Mouse (Mus musculus): Measurements from ENCODE around the gene Mllt6. TPM values are rescaled to one million over a fixed set of nuclear protein-coding genes. Genes with fewer than 3 reads are reported as not detected.

Mllt6 gene
- polyA plus RNA-seq, 2 experiments from 2014 or later: 13.9 to 15.2 TPM

DNA sequence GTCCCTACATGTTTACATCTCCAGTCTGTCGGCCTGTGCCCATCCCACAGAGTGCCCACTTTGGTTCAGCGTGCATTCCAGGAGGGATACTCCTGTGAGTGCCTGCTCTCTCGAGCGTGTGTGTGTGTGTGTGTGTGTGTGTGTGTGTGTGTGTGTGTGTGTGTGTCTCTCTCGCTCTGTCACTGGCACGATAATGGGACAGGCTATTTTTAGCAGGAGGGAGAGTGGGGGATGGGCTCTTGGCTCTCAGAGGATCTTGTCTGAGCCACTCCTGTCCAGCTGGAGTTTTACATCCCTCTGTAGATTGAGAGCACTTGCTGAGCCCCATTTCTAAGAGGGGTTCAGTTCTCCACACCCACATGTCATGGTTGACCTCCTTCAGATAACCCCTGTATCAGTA is 6.6 kb downstream of the Mllt6 start:
- ATAC-seq: no peak

DNA sequence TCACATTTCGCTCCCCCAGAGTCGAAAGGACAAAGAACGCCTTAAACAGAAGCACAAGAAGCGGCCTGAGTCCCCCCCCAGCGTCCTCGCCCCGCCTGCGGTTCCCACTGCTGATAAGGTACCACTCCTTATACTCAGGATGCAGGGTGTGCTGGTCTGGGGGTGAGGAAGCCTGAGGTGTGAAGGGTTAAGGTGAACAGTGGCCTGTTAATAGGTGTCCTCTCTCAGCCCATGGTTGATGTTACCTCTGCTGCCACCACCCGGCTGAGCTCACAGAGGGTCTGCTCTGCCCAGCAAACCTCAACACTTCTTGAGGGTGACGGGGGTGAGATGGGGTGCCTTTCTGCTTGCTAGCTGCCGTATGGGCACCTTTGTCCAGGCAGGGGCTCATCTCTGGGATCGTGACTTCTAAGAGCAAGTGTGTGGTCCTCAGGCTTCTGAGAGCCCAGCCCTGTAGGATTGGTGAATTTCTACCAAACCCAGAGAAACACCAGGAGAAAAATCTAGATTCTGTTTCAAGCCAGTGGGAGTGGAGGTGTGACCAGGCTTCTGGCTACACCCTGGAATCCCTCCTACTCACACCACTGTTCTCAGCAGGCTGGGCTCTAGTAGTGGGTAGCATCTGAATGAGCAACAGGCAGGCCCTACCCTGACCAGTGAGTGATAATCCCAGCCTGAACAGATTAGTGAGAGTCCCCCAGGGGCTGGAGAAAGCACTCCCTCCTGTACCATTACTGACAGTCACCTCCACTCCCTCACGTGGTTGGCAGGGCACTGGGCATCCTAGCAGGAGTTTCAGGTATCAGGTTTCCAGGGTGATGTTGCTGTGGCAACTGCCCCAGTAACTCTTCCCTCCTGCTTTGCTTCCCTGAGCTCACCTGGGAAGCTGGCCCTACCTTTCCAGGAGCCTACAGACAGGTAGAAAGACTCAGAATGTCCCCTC is 7.3 kb downstream of the Mllt6 start:
- no peak for ATAC-seq

DNA sequence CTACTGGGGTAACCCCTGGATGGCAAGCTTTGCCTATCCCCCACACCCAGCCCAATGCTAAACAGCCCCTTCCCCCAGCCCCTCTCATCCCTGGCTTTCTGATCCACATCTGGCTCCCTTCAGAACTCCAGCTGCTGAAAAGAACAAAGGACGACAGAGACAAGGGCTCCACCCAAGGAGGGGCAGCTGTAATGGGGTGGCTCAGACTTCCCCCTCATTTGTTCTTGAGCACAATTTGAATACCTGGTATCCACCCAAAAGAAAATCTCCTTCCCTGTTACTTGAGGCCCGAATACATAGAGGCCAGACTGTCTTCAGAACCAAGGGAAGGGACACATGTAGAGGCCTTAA is 7.9 kb downstream of the Mllt6 start:
- no peak for ATAC-seq

DNA sequence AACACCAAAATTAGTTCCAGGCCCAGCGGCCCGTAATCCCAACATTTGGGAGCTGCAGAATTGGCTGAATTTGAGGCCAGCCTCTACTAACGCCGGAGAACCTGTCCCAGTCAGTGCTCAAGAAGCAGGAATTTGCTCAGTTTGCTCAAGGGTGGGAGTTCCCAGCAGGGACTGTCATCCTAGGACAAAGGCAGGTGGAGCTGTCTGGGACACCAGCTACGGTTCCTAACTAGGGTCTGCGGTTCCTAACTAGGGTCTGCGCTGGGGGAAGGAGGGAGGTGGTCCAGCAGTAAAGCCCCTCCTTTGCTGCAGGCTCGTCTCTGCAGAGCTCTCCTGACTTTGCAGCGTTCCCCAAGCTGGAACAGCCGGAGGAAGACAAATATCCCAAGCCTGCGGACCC is 9.9 kb downstream of the Mllt6 start:
- no peak for ATAC-seq

DNA sequence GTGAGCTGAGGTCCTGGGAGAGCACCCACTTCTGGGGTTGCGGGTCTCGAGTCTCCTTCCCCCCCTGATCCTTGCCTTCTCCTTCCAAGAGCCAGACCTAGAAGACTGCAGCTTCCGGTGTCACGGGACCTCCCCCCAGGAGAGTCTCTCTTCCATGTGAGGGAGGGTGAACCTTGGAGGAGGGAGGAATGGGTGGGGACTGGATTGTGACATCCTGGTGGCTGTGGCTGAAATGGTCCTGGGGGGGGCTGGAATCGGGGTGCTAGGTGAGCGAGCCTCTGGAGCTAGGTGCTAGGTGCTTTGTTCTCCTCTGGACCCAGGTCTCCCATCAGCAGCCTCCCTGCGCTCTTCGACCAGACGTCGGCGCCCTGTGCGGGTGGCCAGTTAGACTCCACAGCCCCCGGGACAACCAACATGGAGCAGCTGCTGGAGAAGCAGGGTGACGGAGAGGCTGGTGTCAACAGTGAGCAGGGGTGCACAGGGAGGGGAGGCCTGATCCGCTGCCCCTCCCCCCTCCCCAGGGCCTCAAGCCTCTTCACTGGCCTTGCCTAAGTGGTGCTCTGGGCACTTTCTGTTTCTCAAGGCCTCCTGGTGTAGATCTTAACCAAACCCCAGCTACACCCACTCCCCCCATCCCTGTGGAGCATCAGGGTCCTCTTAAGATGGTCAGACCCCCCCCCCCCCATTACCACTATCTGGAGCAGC is 13.0 kb downstream of the Mllt6 start:
- ATAC-seq: no peak

DNA sequence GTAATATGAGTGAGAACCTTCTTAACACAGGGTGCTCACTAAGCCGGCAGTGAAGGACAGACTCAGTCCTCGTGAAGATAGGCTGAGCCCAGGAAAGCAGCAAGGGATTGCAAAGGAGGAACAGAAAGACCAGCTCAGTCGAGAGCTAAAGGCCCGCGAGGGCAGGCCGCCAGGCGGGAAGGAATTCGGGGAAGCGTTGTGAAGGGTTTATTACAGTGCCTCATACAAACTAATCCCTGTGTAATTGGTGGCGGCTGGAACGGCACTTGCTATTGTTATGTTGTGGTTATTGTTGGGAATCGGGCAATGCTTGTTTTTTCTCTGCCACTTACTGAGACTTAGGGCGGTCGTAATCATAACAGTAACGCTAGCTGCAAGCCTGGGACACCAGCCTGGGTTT is 14.2 kb downstream of the Mllt6 start:
- no peak for ATAC-seq

DNA sequence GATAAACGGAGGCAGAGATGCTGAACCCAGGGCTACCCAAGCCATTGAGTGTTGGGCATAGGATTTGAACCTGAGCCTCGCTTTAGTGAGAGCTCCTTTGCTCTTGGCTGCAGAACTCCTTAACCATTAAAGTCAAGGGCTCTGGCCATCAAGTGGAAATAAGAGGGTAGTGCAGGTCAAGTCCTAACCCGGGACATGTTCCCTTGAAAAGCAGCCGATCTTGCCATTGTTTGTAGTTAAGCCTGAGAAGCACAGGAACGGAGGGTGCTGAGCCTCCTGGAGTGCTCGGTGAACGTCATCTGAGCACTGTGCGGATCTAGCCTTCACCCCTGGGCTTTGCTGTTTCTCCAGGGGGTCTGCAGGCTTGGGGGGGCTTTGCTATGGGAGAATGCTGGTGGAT is 14.6 kb downstream of the Mllt6 start:
- no peak for ATAC-seq

DNA sequence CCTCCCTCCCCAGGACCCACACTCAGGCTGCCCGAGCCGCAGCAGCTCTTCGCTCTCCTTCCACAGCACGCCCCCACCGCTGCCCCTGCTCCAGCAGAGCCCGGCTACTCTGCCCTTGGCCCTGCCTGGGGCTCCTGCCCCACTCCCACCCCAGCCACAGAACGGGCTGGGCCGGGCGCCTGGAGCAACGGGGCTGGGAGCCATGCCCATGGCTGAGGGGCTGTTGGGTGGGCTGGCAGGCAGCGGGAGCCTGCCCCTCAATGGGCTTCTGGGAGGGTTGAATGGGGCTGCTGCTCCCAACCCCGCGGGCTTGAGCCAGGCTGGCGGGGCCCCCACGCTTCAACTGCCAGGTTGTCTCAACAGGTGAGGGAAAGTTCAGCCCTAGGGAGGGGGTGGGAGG is 15.1 kb downstream of the Mllt6 start:
- no peak for ATAC-seq

DNA sequence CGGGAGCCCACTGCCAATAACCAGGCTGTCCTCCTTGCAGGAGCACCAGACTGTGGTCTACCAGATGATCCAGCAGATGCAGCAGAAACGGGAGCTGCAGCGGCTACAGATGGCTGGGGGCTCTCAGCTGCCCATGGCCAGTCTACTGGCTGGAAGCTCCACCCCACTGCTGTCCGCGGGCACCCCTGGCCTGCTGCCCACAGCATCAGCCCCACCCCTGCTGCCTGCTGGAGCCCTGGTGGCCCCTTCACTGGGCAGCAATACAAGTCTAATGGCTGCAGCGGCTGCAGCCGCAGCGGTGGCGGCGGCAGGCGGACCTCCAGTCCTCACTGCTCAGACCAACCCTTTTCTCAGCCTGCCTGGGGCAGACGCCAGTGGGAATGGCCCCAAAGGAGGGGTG is 17.2 kb downstream of the Mllt6 start:
- no peak for ATAC-seq

DNA sequence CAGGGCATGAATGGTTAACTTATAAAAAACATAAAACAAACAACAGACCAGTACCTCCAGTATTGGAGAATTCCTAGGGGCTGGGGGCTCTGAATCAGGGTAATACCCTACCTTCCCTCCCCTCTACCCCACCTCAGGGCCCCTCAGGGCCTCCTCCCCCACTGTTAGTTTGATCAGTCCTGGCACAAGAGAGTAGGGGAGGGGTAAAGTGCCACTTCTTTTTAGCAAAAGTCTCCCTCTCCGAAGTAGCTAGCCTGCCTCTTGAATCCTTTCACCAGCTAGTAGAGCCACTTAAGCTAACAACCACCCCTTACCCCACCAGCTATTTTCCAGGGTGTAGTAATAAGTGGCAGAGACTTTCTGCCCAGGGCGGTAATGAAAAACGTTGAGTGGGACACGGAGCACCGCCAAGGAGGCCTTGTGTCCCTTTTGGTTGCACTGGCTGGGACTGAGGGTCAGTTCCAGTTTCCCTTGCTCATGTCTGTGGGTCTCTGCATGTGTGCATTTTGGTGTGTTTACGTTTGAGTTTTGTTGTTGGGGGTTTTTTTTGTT is 19.4 kb downstream of the Mllt6 start:
- no peak for ATAC-seq

DNA sequence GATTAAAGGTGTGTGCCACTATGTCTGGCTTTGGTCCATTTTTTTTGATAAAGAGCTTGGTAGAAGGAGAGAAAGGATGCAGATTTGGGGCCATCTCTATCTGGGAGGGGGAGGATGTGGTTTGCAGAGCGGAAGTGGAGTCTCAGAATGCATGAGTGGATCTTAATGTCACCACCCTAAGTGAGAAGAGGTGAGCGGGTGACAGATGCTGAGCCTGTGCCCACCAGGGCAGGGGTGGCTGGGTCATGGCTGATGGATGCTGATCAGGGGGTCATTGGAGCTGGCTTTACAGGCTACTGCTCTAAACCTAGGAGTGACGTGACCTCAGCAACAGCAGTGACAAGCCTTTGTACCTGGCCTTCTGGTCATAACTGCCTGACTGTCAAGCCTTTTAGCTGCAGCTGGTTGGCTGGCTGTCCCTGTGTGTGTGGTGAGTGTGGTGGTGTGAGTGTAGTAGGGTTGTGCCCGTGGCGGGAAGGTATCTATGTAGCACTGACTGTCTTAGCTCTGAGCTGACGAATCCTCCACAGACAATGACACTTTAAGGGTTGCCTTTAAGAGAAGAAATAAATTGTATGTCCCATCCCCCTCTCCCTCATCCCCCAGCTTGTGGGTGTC is 21.0 kb downstream of the Mllt6 start:
- ATAC-seq: peak; percentile 87

DNA sequence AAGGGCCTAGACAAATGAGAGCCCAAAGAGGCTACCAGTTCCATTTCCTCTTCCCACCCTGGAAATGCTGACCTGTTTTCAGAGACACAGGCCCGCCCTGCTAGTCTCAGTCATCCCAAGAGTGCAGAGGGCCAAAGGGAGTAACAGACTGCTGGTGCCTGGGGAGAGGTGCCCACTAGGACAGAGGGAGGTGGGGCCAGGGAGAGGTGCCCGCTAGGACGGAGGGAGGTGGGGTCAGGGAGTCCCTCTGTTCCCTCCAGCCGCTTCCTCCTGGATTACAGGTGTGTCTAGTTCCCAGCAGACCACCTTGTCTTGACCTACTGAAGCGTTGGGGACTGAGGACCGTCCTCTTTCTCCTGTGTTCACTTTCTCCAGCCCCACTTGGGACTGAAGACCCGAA is 21.6 kb downstream of the Mllt6 start:
- ATAC-seq: no peak

DNA sequence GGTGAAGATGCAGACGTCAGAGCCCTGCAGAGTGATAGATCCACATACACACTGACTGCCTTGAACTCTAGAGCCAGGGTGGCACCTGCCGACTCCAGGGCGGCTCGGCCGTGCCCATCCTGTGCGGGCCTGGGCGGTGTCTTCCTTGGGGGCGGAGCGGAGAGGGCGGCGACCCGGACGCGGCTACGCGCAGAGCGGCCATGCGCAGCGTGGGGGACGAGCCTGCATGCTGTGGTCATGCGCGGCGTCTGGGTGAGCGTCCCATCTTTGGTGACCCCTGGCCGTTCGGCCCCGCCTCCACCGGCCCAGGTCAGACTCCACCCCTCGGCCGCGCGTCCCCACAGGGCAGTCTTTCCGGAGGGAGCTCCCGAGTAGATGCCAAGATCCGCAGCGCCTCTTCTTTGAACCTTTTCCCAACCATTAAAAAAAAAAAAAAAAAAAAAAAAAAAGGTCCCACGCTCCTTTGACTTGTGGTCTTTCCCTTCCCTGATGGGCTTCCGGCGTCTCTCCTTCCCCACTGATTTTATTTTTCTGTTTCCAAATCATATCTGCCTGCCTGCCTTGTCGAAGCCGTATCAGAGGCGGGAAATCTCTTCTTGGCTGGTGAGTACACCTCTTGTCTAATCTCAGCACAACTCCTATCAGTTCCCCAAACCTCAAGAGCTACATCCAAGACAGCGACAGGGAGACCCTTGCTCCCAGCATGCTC is 22.6 kb downstream of the Mllt6 start, which contains the start of gene Cisd3:
TSS of gene Cisd3 (plus strand) at position 214 of the 709 bp plus-strand sequence.
- ATAC-seq: peak; percentile 60

DNA sequence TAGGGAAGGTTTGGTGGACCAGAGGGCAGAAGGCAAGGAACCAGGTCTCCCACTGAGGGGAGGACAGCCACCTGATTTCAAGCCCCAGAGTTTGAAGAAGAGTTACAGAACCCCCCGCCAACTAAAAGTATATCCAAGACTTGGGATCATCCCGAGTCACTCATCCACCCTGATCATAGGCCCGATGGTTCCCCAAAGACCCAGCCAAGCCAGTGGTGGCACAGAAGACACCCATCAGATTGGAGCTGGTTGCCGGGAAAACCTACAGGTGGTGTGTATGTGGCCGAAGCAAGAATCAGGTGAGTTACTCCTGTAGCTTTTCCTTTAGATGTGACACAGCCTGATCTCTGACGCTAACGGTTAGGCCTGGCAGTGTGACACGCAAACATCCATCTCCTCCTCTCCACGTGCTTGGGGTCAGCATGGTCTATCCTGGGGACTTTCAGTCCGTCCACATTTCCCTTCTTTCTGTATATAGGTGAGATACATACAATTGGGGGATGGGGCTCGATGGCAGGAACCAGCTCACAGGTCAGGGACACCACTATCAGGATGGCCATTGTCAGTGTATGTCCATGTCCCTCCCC is 23.2 kb downstream of the Mllt6 start:
- ATAC-seq: no peak

DNA sequence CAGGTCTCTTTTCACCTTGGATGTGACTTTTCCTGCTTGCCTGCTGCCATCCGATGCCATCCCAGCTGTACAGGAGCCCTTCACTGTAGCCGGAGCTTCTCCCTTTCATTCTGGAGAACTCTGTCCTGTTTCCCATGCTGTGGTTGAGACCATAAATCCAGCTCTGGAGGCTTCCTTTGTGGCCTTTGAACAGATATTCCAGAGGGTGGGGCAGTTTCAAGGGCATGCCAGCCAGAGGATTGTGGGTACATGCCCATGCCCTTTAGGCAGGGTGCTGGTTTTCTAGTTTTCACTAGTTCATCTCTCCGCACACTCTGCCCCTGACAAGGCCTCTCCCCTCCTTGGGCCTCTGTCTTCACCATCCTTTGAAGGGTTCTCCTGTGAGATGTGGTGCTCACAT is 23.8 kb downstream of the Mllt6 start:
- no peak for ATAC-seq

DNA sequence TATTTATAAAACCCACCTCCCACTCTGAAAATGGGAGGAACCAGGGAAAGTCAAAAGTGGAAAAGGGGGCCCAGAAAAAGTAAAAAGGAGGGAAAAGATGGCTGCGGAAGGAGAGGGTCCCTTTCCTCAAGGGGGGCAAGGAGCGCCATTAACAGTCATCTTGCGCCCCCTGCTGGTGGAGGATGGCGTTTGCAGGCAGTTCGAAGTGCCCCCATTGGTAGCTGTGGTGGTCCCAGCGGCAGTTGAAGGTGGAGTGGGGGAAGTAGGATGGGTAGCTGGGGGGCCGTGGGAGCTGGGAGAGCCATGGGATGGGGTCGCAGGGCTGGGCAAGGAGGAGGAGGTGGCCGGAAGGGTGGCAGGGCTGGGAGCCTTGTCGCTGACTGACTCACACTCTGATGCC is 26.6 kb downstream of the Mllt6 start:
- no peak for ATAC-seq

DNA sequence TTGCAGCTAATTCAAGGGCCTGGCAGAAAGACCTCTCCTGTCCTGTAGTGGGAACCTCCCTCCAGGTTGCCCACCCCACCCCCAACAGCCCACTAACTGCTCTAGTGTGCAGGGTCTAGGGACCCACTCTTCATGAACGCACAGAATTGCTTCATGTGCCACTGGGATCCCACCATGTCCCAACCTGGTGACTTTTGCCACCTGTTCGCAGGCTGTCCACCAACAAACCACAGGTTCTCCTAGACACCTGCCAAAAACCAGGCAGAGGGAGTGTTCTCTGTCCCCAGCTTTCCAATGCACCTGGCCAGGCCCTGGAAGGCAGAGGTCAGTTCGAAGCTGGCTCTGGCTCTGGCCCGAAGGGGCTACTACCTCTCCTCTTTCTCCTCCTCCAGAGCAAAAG is 31.2 kb downstream of the Mllt6 start:
- ATAC-seq: no peak

DNA sequence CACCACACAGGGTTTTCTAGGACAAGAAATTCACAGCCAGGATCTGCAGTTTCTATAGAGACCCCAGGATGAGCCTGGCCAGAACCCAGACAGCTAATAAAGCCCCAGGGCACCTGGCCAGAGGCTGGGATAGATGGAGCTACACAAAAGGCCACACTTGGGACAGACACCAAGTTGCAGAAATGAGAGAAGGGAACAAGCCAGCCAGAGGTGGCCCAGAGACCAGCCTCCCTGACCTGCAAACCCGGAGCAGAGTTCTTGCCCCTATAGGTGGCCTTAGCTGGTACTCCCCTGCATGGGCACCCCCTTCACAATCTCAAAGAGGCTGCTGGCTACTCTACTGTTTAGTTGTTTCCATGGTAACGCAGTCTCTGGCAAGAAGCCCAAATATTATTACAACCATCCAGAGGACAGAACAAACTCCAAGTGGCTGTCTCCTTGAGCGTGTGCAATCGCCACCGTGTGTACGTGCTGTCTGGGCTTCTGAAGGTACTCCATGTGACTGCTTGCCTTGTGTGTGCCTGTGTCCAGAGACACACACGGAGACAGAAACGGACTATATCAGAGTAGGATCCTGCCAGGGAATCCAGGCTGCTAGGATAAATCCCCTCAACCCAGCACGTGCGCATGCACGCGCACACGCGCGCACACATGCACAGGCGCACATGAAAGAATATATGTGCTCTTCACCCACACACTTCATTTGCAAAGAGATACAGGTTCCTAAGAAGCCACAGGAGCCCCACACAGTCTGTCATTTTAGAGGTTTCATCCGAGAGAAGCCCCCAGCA is 31.9 kb downstream of the Mllt6 start:
- ATAC-seq: no peak

DNA sequence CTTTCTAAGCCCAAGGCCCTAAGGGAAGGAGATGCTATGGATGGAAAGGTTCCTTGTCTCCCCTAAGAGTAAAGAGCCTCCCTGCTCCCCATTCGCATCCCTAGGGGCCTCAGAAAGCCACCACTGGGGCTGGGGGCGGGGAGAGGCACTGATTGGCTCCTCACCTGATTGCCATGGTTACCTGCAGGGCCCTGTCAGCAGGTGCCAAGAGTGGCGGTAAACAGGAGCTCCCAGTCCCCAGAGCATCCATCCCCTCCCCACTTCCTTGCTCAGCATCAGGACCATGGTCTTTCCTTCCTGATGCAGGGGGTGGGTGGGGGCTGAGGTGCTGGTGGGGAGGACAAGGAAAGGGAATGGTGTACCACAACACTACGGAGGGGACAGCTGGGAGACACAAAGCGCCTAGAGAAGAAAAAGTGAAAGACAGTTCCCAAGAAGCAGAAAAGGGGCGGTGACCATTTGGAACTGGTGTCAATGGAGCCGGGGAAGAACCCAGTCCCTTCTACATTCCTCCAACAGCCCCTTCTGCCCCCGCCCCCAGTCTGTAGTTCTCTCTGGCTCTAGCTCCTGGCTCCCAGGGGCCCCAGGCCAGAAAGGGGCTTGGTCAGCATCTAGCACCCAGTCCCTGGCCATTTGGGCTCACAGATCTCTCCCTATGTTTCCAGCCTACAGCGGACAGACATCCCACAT is 32.6 kb downstream of the Mllt6 start:
- no peak for ATAC-seq

DNA sequence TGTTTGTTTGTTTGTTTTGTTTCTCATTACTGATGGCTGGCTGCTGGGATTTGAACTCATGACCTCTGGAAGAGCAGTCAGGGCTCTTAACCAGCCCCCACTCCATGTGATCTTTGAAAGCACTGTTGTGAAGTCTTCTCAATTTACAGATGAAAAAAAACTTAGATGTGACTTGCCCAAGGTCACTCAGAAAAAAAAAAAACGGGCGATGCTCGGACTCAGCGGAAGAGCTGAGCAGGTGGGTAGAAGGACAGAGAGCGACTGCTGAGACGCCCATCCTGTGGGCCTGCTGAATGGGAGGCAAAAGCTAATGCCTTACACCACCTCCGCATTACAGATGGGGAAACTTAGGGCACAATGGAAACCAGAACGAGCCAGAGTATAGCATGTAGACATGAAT is 33.5 kb downstream of the Mllt6 start:
- ATAC-seq: no peak

Data from activated CD4-positive, CD25-positive, alpha-beta regulatory T cell, adult 4 months (primary cell).